Mouse (Mus musculus): Measurements from ENCODE around the gene Dock9.

DNA sequence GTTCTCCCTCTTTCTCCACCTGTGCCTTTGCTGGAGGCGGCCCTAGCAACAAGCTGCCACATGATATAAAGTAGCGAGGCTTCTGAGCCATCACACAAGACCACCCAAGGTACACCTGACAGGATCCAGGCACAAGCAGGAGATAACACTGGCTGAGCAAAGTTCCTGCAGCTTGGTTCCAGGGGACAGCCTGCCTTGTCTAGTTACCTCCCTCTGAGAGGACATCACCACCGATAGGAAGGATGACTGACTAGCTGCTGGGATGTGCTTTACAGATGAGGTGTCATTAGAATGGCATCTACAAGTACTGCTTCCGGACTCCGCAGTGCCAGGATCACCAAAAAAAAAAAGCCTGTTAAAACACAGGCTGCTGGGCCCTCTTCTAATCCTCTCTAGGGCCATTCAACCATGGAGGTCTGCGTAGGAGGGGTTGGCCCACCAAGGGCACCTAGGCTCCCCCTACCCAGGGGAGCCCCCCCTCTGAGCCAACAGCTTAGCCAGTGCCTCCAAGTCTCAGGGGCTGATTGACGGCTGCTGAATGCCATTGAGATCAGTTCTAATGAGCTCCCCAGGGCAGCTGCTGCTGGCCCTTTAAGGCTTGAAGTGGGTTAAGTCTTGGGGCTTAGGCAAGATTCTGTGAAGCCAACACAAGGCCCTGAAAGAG lies 84.3 kb downstream of the Dock9 start:
- no peak for TF ChIP-seq CTCF (conservative IDR thresholded peaks at IDR 0.05; ENCODE audit: insufficient read depth, insufficient read length, low read depth, low read length)
- no peak for TF ChIP-seq POLR2A (IDR thresholded peaks at IDR 0.05; ENCODE audit: low read depth, low read length)
